Mouse (Mus musculus) left cerebral cortex, adult 8-10 months (tissue): ENCODE measurements around the gene Il17ra. TPM values are rescaled to one million over a fixed set of nuclear protein-coding genes. Genes with fewer than 3 reads are reported as not detected.

Source experiments
- DNase-seq, 2 experiments: peaks; one replicate each; pipeline ENCODE4 v3.0.0; 2022; ENCODE audit warnings: low spot score in 2 of 2
- total RNA-seq, 4 experiments: library from RNA; stranded (reverse); gene quantifications; 2 replicates each; pipeline ENCODE4 v1.2.4; 2022

The Il17ra gene
- 10 to 100 TPM; 13.8 to 24.1 (median 17.1) TPM for total RNA-seq

- no peak for DNase-seq
These were observed at the start of gene Il17ra for GRCm38 (mm10) chr6:120463086-120463871. Gene Il17ra (plus strand): TSS chr6:120463247.

GRCm38 (mm10) chr6:120438161-120438560, 24.9 kb upstream of the Il17ra start:
- no peak for DNase-seq

- DNase-seq = no peak
These were observed 20.8 kb upstream of the Il17ra start for GRCm38 (mm10) chr6:120442171-120442749.

GRCm38 (mm10) chr6:120443363-120444355, 19.4 kb upstream of the Il17ra start:
- no peak for DNase-seq

- DNase-seq = no peak
These were observed 12.8 kb upstream of the Il17ra start for GRCm38 (mm10) chr6:120450208-120450607.

GRCm38 (mm10) chr6:120452384-120453102, 10.5 kb upstream of the Il17ra start:
- no peak for DNase-seq

- no peak for DNase-seq
These were observed 10.0 kb upstream of the Il17ra start for GRCm38 (mm10) chr6:120453103-120453445.

GRCm38 (mm10) chr6:120453556-120453955, 9.5 kb upstream of the Il17ra start:
- no peak for DNase-seq

- no peak for DNase-seq
These were observed 8.4 kb upstream of the Il17ra start for GRCm38 (mm10) chr6:120454627-120455077.

GRCm38 (mm10) chr6:120457074-120457473, 6.0 kb upstream of the Il17ra start:
- no peak for DNase-seq

- DNase-seq = no peak
These were observed 5.3 kb upstream of the Il17ra start for GRCm38 (mm10) chr6:120457751-120458150.

GRCm38 (mm10) chr6:120461217-120461616, 1.8 kb upstream of the Il17ra start:
- no peak for DNase-seq

GRCm38 (mm10) chr6:120462251-120462650, 796 bp upstream of the Il17ra start:
- DNase-seq = peak in 1 of 2 experiments; percentile 4

- DNase-seq = no peak
These were observed 837 bp downstream of the Il17ra start for GRCm38 (mm10) chr6:120463884-120464283.

GRCm38 (mm10) chr6:120464406-120464939, 1.4 kb downstream of the Il17ra start:
- DNase-seq = no peak

GRCm38 (mm10) chr6:120465393-120465792, 2.3 kb downstream of the Il17ra start:
- no peak for DNase-seq

- no peak for DNase-seq
These were observed 3.7 kb downstream of the Il17ra start for GRCm38 (mm10) chr6:120466609-120467329.

- DNase-seq = no peak
These were observed 5.2 kb downstream of the Il17ra start for GRCm38 (mm10) chr6:120468259-120468658.

- DNase-seq = no peak
These were observed 6.2 kb downstream of the Il17ra start for GRCm38 (mm10) chr6:120469268-120469667.

GRCm38 (mm10) chr6:120469770-120470169, 6.7 kb downstream of the Il17ra start:
- no peak for DNase-seq
